Mouse (Mus musculus) intestine, postnatal 0 days (tissue): ENCODE measurements around the gene Oxt. TPM values are rescaled to one million over a fixed set of nuclear protein-coding genes. Genes with fewer than 3 reads are reported as not detected.

ENCODE experiments used
- ATAC-seq: fragments of 200-750 bp; cut with Nextera tagmentation; 2 replicates; pipeline ENCODE4 v1.8.0; 2017; ENCODE audit warnings: mild to moderate bottlenecking, moderate TSS enrichment, moderate library complexity
- H3K27ac ChIP-seq: fragments of 300-500 bp; sonication (generic); 2 replicates; pipeline ENCODE4 v1.5.1; 2014; ENCODE audit warnings: mild to moderate bottlenecking, low read depth, low read length, moderate library complexity
- H3K27me3 ChIP-seq: fragments of 300-500 bp; sonication (generic); replicated peaks from 2 replicates; pipeline ENCODE4 v1.6.1; 2014; ENCODE audit warnings: low read length, mixed read lengths; ENCODE audit not compliant: control insufficient read depth, insufficient read depth
- H3K36me3 ChIP-seq: fragments of 300-500 bp; sonication (generic); 2 replicates; pipeline ENCODE4 v1.6.1; 2014; ENCODE audit warnings: mild to moderate bottlenecking, moderate library complexity; ENCODE audit not compliant: control insufficient read depth, insufficient read depth
- H3K4me1 ChIP-seq: fragments of 300-500 bp; sonication (generic); replicated peaks from 2 replicates; pipeline ENCODE4 v1.6.1; 2014; ENCODE audit warnings: antibody characterized with exemption, low read length, mixed read lengths; ENCODE audit not compliant: control insufficient read depth, insufficient read depth
- H3K4me2 ChIP-seq: fragments of 300-500 bp; sonication (generic); replicated peaks from 2 replicates; pipeline ENCODE4 v1.6.1; 2014; ENCODE audit warnings: low read depth, mild to moderate bottlenecking, moderate library complexity
- H3K4me3 ChIP-seq: fragments of 300-500 bp; sonication (generic); 2 replicates; pipeline ENCODE4 v1.5.1; 2014; ENCODE audit warnings: low read depth, low read length
- H3K9ac ChIP-seq: fragments of 300-500 bp; sonication (generic); 2 replicates; pipeline ENCODE4 v1.6.1; 2014; ENCODE audit warnings: mild to moderate bottlenecking, low read depth, low read length
- H3K9me3 ChIP-seq: fragments of 300-500 bp; sonication (generic); 2 replicates; pipeline ENCODE4 v1.6.1; 2016; ENCODE audit warnings: mixed run types; ENCODE audit not compliant: control insufficient read depth
- CTCF ChIP-seq: sonication (generic); IDR thresholded peaks from 2 replicates; pipeline ENCODE4 v1.5.1; 2016; ENCODE audit warnings: low read depth, mild to moderate bottlenecking, control low read depth, antibody characterized with exemption, moderate library complexity
- whole genome bisulfite sequencing: fragments of 180-500 bp; shearing (Covaris S2); extraction: QIAGEN DNeasy Blood & Tissue Kit; methylation state at CpG from one replicate; pipeline ENCODE4 v1.1.7; 2014; 5-methylcytosine and 5-hydroxymethylcytosine counted together
- microRNA-seq: library from miRNA; unstranded; fragments of <30 nt; microRNA quantifications from one replicate; pipeline ENCODE4, GENCODE M21; 2016
- polyA plus RNA-seq: library from polyadenylated mRNA; unstranded; fragments of >200 nt; fragmentation: Nextera tagmentation; extraction: Ambion mirVana; gene quantifications from 2 replicates; pipeline ENCODE4 v1.2.1, GENCODE M21; 2015

Oxt gene
- polyA plus RNA-seq, 1 experiment from 2014 or later, result not detected

DNA sequence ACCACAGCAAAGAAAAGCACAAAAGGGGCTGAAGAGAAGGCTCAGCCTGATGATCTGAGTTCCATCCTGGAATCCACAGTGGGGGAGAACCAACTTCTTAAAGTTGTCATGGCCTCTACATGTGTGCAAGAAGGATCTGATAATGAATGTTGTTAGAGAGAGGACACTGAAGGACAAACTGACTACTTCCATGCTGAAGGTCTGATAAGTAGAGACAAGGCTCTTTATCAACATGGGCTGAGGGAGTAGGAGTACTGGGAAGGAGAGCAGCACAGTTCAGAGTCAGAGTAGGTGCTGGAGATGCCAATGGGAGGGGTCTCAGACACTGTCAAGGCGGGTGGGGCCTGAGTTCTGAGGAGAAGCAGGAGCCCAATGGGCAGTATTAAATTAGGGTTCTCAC lies 19.6 kb downstream of the Oxt start:
- peaks cover 53% of the 10 kb centered on the region for H3K36me3 ChIP-seq
- no peak overlapping the region for H3K9ac ChIP-seq
- no peak overlapping the region for H3K4me2 ChIP-seq
- H3K4me3 ChIP-seq, result no peak overlapping the region
- no peaks in the 10 kb centered on the region for H3K27me3 ChIP-seq
- TF ChIP-seq CTCF, result no peak
- H3K27ac ChIP-seq, result no peak overlapping the region
- WGBS, result 93% methylated on average over 1 of the region's 1 CpGs
- no peaks in the 10 kb centered on the region for H3K4me1 ChIP-seq
- ATAC-seq, result no peak
- no peaks in the 10 kb centered on the region for H3K9me3 ChIP-seq

DNA sequence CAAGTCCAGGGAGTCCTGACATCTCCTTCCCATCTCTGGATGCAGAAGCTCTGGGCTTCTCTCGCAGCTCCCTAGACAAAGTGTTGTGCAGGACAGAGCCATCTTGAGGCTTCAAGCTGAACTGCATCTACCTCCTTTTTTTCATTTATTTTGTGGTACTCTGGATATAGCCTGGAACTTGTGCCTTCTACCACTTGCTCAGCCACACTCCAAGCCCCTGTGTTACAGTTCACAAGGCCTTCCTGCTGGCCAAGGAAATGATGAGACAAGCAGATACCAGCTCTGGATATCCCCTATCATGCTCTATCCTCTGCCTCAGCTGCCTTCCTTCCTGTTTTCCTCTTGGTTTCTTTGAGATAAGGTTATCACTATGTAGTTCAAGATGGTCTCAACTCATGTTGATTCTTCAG lies 21.6 kb downstream of the Oxt start:
- WGBS, result 5% methylated on average over 1 of the region's 1 CpGs
- Histone ChIP-seq H3K4me2 (no peak overlapping the region), H3K36me3 (peaks cover 43% of the 10 kb centered on the region; the same call in 1 of the 2 replicates), H3K27ac (no peak overlapping the region), H3K9me3 (no peaks in the 10 kb centered on the region), H3K4me1 (no peaks in the 10 kb centered on the region), H3K4me3 (no peak overlapping the region), H3K27me3 (no peaks in the 10 kb centered on the region), H3K9ac (no peak overlapping the region)
- peak; percentile 76 for TF ChIP-seq CTCF
- no peak for ATAC-seq

DNA sequence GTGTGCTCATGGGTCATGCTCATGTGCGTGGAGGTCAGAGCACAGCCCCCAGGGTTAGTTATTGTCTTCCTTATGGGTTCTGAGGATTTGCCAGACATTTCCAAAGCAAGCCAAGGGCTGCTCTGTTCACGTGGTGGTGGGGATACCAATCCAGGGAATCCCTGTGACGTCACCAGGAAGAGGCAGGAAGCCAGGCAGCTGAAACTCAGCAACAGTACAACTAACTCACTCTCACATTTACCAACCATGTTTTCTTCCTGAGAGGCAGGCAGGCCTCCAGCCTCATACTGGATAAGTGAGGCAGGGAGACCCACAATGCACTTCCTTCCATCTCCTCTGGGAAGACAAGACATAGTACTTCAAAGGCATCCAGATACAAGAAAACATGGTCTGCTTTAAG lies 22.4 kb downstream of the Oxt start:
- WGBS, result 71% methylated on average over 3 of the region's 3 CpGs
- Histone ChIP-seq H3K9ac (no peak overlapping the region), H3K4me3 (no peak overlapping the region), H3K4me2 (no peak overlapping the region), H3K27ac (no peak overlapping the region), H3K4me1 (no peaks in the 10 kb centered on the region), H3K36me3 (peaks cover 49% of the 10 kb centered on the region; the same call in 1 of the 2 replicates), H3K27me3 (no peaks in the 10 kb centered on the region), H3K9me3 (no peaks in the 10 kb centered on the region)
- TF ChIP-seq CTCF, result no peak
- ATAC-seq, result no peak

DNA sequence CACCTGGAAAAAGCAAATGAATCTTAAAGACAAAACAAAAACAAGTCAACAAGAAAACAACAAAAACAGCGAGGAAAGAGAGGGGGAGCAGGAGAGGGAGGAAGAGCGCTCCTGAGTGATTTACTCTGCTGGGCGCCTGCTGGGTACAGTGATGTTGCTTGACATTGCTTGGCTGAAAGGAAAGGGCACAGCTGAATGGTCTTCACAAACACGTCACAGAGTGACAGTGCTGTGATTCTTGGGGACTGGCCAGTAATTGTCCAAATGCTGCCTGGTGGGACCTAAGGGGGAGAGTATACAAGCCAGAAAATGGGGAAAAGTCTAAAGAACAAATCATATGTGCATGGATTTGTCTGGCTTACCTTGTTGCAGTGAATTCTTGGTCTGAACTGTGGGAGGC lies 26.2 kb downstream of the Oxt start:
- no peak overlapping the region for H3K27ac ChIP-seq
- WGBS, result 89% methylated on average over 4 of the region's 4 CpGs
- H3K4me3 ChIP-seq, result no peak overlapping the region
- no peak for TF ChIP-seq CTCF
- no peaks in the 10 kb centered on the region for H3K27me3 ChIP-seq
- no peak for ATAC-seq
- H3K9ac ChIP-seq, result no peak overlapping the region
- H3K4me2 ChIP-seq, result no peak overlapping the region
- peaks cover 50% of the 10 kb centered on the region for H3K36me3 ChIP-seq
- no peaks in the 10 kb centered on the region for H3K9me3 ChIP-seq
- no peaks in the 10 kb centered on the region for H3K4me1 ChIP-seq

DNA sequence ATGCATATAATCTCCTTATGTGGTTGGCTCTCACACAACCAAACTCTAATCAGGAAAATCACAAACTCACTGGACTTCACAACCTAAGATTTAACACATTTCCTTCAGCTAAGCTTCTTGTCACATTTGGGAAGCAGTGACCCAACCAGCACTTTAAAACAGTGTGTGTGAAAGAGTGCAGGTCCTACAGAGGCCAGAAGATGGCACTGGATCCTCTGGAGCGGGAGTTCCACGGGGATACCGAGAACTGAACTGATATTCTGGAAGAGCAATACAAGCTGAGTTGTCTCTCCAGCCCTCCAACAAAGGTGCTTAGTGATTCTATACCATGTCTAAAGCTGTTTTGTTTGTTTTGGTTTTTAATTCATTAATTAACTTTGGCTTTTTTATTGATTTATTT lies 37.1 kb downstream of the Oxt start:
- Histone ChIP-seq H3K36me3 (peaks cover 8% of the 10 kb centered on the region; the same call in 1 of the 2 replicates), H3K27me3 (no peaks in the 10 kb centered on the region), H3K9ac (no peak overlapping the region), H3K27ac (no peak overlapping the region), H3K4me2 (no peak overlapping the region), H3K4me1 (no peaks in the 10 kb centered on the region), H3K4me3 (no peak overlapping the region), H3K9me3 (no peaks in the 10 kb centered on the region)
- TF ChIP-seq CTCF, result peak; percentile 74
- WGBS, result 68% methylated on average over 3 of the region's 3 CpGs
- ATAC-seq, result no peak

DNA sequence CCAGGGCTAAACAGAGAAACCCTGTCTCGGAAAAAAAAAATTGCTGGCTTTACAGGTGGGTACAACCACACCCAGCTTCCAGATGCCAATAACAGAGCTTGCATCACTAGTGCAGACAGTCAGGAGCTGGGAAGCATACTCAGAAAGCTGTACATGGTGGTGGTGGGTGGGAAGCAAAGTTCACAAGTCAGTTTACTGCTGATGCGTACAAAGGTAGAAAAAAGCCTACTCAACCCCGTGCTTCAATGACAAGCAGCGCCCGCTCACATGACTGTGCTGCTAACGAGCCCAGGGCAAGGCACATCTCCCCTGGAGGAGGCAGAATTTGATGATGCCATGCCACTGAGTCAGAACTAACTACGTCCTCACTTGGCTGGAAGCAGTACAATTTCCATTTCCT lies 43.0 kb downstream of the Oxt start:
- Histone ChIP-seq H3K9ac (no peak overlapping the region), H3K27me3 (no peaks in the 10 kb centered on the region), H3K4me3 (no peak overlapping the region), H3K4me1 (no peaks in the 10 kb centered on the region), H3K36me3 (peaks cover 20% of the 10 kb centered on the region), H3K9me3 (no peaks in the 10 kb centered on the region), H3K27ac (peak overlapping the region; percentile 50; the same call in 1 of the 2 replicates), H3K4me2 (no peak overlapping the region)
- no peak for TF ChIP-seq CTCF
- peak; percentile 82 for ATAC-seq
- WGBS, result 68% methylated on average over 7 of the region's 7 CpGs

Small RNAs within 50 kb of the gene (microRNA-seq; reads per million reads assigned to microRNA genes)
- gene Gm23876, result not detected

Other genes with a start within 250 kb of the Oxt start
- 5.2 and 7.8 TPM in 2 replicates for gene Cpxm1, start 178.6 kb upstream of the Oxt start, polyA plus RNA-seq
- not detected in 2 replicates for gene Gm28372, start 170.9 kb upstream of the Oxt start, polyA plus RNA-seq
- not detected in 2 replicates for gene 1700020A23Rik, start 170.9 kb upstream of the Oxt start, polyA plus RNA-seq
- not detected in 2 replicates for gene Tmem239, start 169.7 kb upstream of the Oxt start, polyA plus RNA-seq
- 35.2 and 39.6 TPM in 2 replicates for gene Vps16, start 151.8 kb upstream of the Oxt start, polyA plus RNA-seq
- gene Pced1a, start 151.5 kb upstream of the Oxt start, polyA plus RNA-seq, result 5.3 and 6.1 TPM in 2 replicates
- gene Ptpra, start 125.9 kb upstream of the Oxt start, polyA plus RNA-seq, result 27.4 and 28.2 TPM in 2 replicates
- 68.0 and 70.6 TPM in 2 replicates for gene Mrps26, start 12.4 kb upstream of the Oxt start, polyA plus RNA-seq
- gene Avp, start 6.4 kb downstream of the Oxt start, polyA plus RNA-seq, result not detected in 2 replicates
- 6.4 and 6.8 TPM in 2 replicates for gene Fastkd5, start 53.9 kb downstream of the Oxt start, polyA plus RNA-seq
- gene Ubox5, start 53.9 kb downstream of the Oxt start, polyA plus RNA-seq, result 4.2 and 4.5 TPM in 2 replicates
- gene Lzts3, start 66.6 kb downstream of the Oxt start, polyA plus RNA-seq, result 9.7 and 11.4 TPM in 2 replicates
- 118 and 120 TPM in 2 replicates for gene Ddrgk1, start 88.5 kb downstream of the Oxt start, polyA plus RNA-seq
- 59.1 and 60.8 TPM in 2 replicates for gene Itpa, start 91.4 kb downstream of the Oxt start, polyA plus RNA-seq
- gene Slc4a11, start 121.3 kb downstream of the Oxt start, polyA plus RNA-seq, result 0.14 TPM in 1 of 2 replicates, not detected in the other